Mouse (Mus musculus): ENCODE measurements around the gene Sh3pxd2a.

GRCm38 (mm10) chr19:47264322-47265092 lies 199.7 kb downstream of the Sh3pxd2a start:
- TF ChIP-seq CTCF (IDR thresholded peaks at IDR 0.05; ENCODE audit: extremely low read depth, insufficient read depth, insufficient read length, insufficient replicate concordance) (peak; percentile 26; the same call in 1 of the 2 replicates), POLR2A (IDR thresholded peaks at IDR 0.05; ENCODE audit: low read depth, low read length) (no peak)
